ENCODE assay signal across 20 mouse cellular contexts in genomic region chr2:133716243-133716642, GRCm38 (mm10).
A peak's percentile ranks its signal among the peaks of the same experiment; 100 is the strongest.
DNase-seq lines count a peak whose midpoint lies in the region; ATAC-seq and TF ChIP-seq lines count a peak whose summit lies in the region.
"Had no signal": no experiment of that assay in that cellular context is flagged by ENCODE, and none has a peak within 500 bp of the region (broad histone marks: within the 10 kb centered on the region; RNA-seq: fewer than 3 reads in every experiment).

No protein-coding gene starts in this region.

- H3K27me3 ChIP-seq in heart, embryonic 12.5 days (replicated peaks), result no peaks in the 10 kb centered on the region
- H3K27me3 ChIP-seq in myocyte (ENCODE audit: control insufficient read depth, insufficient read depth, insufficient read length), result no peaks in the 10 kb centered on the region
- no peaks in the 10 kb centered on the region for H3K27me3 ChIP-seq in stomach, postnatal 0 days (ENCODE audit: control insufficient read depth, insufficient read depth, low read length)
- H3K27me3 ChIP-seq in kidney, embryonic 14.5 days (ENCODE audit: control insufficient read depth, insufficient read depth, low read length), result no peaks in the 10 kb centered on the region
- H3K27me3 ChIP-seq: embryonic facial prominence, embryonic 15.5 days; forebrain, embryonic 15.5 days had no signal

- H3K4me3 ChIP-seq in heart, embryonic 12.5 days, result no peak overlapping the region
- H3K4me3 ChIP-seq in myocyte, result no peak overlapping the region
- H3K4me3 ChIP-seq in stomach, postnatal 0 days (ENCODE audit: low read depth, low read length), result no peak overlapping the region
- H3K4me3 ChIP-seq in kidney, embryonic 14.5 days (ENCODE audit: low read length), result no peak overlapping the region
- H3K4me3 ChIP-seq: embryonic facial prominence, embryonic 15.5 days; erythroblast, embryonic 14.5 days; forebrain, embryonic 10.5 days; forebrain, embryonic 15.5 days; hindbrain, embryonic 15.5 days had no signal

- H3K4me2 ChIP-seq in heart, embryonic 12.5 days, result no peak overlapping the region
- H3K4me2 ChIP-seq in myocyte (ENCODE audit: low read depth), result peak overlapping the region; percentile 58
- no peak overlapping the region for H3K4me2 ChIP-seq in stomach, postnatal 0 days (replicated peaks; ENCODE audit: low read depth)
- H3K4me2 ChIP-seq in kidney, embryonic 14.5 days (replicated peaks; ENCODE audit: low read depth, low read length), result no peak overlapping the region
- H3K4me2 ChIP-seq: embryonic facial prominence, embryonic 15.5 days; forebrain, embryonic 15.5 days; heart, embryonic 11.5 days; hindbrain, embryonic 15.5 days had no signal

- no peaks in the 10 kb centered on the region for H3K9me3 ChIP-seq in heart, embryonic 12.5 days (replicated peaks)
- no peaks in the 10 kb centered on the region for H3K9me3 ChIP-seq in stomach, postnatal 0 days (ENCODE audit: control insufficient read depth, low read length)
- H3K9me3 ChIP-seq in kidney, embryonic 14.5 days (ENCODE audit: control insufficient read depth, low read length), result no peaks in the 10 kb centered on the region
- H3K9me3 ChIP-seq: embryonic facial prominence, embryonic 15.5 days; forebrain, embryonic 10.5 days; forebrain, embryonic 15.5 days; hindbrain, embryonic 15.5 days had no signal

- WGBS in heart, embryonic 12.5 days, result 43% methylated on average over 5 of the region's 5 CpGs
- WGBS in stomach, postnatal 0 days, result 38% methylated on average over 5 of the region's 5 CpGs
- 69% methylated on average over 5 of the region's 5 CpGs for WGBS in kidney, embryonic 14.5 days

- ATAC-seq in heart, embryonic 12.5 days (ENCODE audit: insufficient number of reproducible peaks, low FRiP score), result no peak
- ATAC-seq in stomach, postnatal 0 days (ENCODE audit: low FRiP score, low TSS enrichment), result no peak
- ATAC-seq in kidney, embryonic 14.5 days (ENCODE audit: low FRiP score, low TSS enrichment), result no peak
- ATAC-seq: forebrain, embryonic 15.5 days had no signal

- peaks cover 7% of the 10 kb centered on the region; the same call in 1 of the 2 replicates for H3K4me1 ChIP-seq in heart, embryonic 12.5 days (replicated peaks)
- H3K4me1 ChIP-seq in stomach, postnatal 0 days (replicated peaks; ENCODE audit: control insufficient read depth, insufficient read depth), result no peaks in the 10 kb centered on the region
- H3K4me1 ChIP-seq in kidney, embryonic 14.5 days (ENCODE audit: control insufficient read depth, insufficient read depth, low read length), result no peaks in the 10 kb centered on the region
- H3K4me1 ChIP-seq: embryonic facial prominence, embryonic 15.5 days; forebrain, embryonic 10.5 days; forebrain, embryonic 15.5 days; hindbrain, embryonic 15.5 days had no signal

- H3ac ChIP-seq in myocyte (ENCODE audit: control insufficient read depth, insufficient read length), result no peak overlapping the region

- no peak overlapping the region for H3K9ac ChIP-seq in heart, embryonic 12.5 days
- no peak overlapping the region for H3K9ac ChIP-seq in stomach, postnatal 0 days (ENCODE audit: low read length)
- H3K9ac ChIP-seq in kidney, embryonic 14.5 days (ENCODE audit: low read depth, low read length), result no peak overlapping the region
- H3K9ac ChIP-seq: embryonic facial prominence, embryonic 15.5 days; forebrain, embryonic 15.5 days; hindbrain, embryonic 15.5 days had no signal

- no peaks in the 10 kb centered on the region for H3K79me2 ChIP-seq in myocyte (ENCODE audit: control insufficient read depth, insufficient read depth)

- peak; percentile 55 for DNase-seq in heart, adult 11 months
- DNase-seq in Muller cell, postnatal 12 days (ENCODE audit: inconsistent ontology term), result peak; percentile 45
- DNase-seq in stomach, postnatal 0 days (ENCODE audit: low spot score), result no peak
- DNase-seq: adrenal gland, adult 8-10 months; adrenal gland, postnatal 36 days; cerebellum, adult 11 months; cerebellum, adult 8-10 months; cerebellum, postnatal 14 days; gastrocnemius, postnatal 36 days; heart, adult 18-20 months; heart, postnatal 36 days had no signal

- no peak for TF ChIP-seq POLR2A in myocyte (IDR thresholded peaks at IDR 0.05; ENCODE audit: insufficient read length, low read depth)

- no peaks in the 10 kb centered on the region for H3K36me3 ChIP-seq in heart, embryonic 12.5 days
- no peaks in the 10 kb centered on the region for H3K36me3 ChIP-seq in myocyte (ENCODE audit: control insufficient read depth, insufficient read depth)
- H3K36me3 ChIP-seq in stomach, postnatal 0 days (ENCODE audit: control insufficient read depth, insufficient read depth, low read length), result no peaks in the 10 kb centered on the region
- H3K36me3 ChIP-seq in kidney, embryonic 14.5 days (ENCODE audit: control insufficient read depth, insufficient read depth, low read length), result no peaks in the 10 kb centered on the region
- H3K36me3 ChIP-seq: embryonic facial prominence, embryonic 15.5 days; forebrain, embryonic 10.5 days; forebrain, embryonic 15.5 days; hindbrain, embryonic 15.5 days had no signal

- no peak for TF ChIP-seq CTCF in stomach, postnatal 0 days (IDR thresholded peaks at IDR 0.05; ENCODE audit: low read depth)

- H3K27ac ChIP-seq in heart, embryonic 12.5 days (ENCODE audit: poor library complexity, severe bottlenecking), result no peak overlapping the region
- peak overlapping the region; percentile 56 for H3K27ac ChIP-seq in stomach, postnatal 0 days (replicated peaks)
- H3K27ac ChIP-seq in kidney, embryonic 14.5 days (ENCODE audit: low read depth, low read length), result no peak overlapping the region
- H3K27ac ChIP-seq: embryonic facial prominence, embryonic 15.5 days; forebrain, embryonic 10.5 days; forebrain, embryonic 15.5 days; hindbrain, embryonic 15.5 days had no signal

- no peak for TF ChIP-seq EP300 in stomach, postnatal 0 days (optimal IDR thresholded peaks at IDR 0.05)

TF ChIP-seq in myocyte, 11 proteins besides CTCF, POLR2A, EP300 and RAD21:
- TF ChIP-seq SRF (IDR thresholded peaks at IDR 0.05; ENCODE audit: control insufficient read depth, insufficient read length, low read depth) (no peak), MAX (IDR thresholded peaks at IDR 0.05; ENCODE audit: low read depth) (no peak), MYOG (IDR thresholded peaks at IDR 0.05; ENCODE audit: control insufficient read depth in 1 of 3, insufficient read depth in 1 of 3, insufficient read length in 2 of 3, low read depth in 2 of 3) (no peak), USF1 (IDR thresholded peaks at IDR 0.05; ENCODE audit: low read depth) (no peak), MYOD1 (IDR thresholded peaks at IDR 0.05; ENCODE audit: control insufficient read depth in 1 of 3, insufficient read length in 2 of 3, low read depth in 2 of 3) (peak in 1 of 3 experiments; percentile 6)
